Mouse (Mus musculus): ENCODE data around the gene Slitrk3. TPM values are rescaled to one million over a fixed set of nuclear protein-coding genes. Genes with fewer than 3 reads are reported as not detected.

The Slitrk3 gene
- not detected in 2 replicates for polyA plus RNA-seq (2012; ENCODE audit: low replicate concordance)

GRCm38 (mm10) chr3:73057197-73057811 lies at the start of gene Slitrk3:
TSS of gene Slitrk3 (minus strand) at chr3:73057803.

Other genes with a start within 250 kb of the Slitrk3 start
- gene Sis, start 89.9 kb downstream of the Slitrk3 start, polyA plus RNA-seq (2012; ENCODE audit: low replicate concordance) = not detected in 2 replicates

All from hematopoietic multipotent progenitor cell, adult 10-12 weeks (in vitro differentiated cells).